Mouse (Mus musculus): ENCODE results near the gene Kdm4b.

GRCm38 (mm10) chr17:56393889-56394288, 68.0 kb downstream of the Kdm4b start:
- TF ChIP-seq POLR2A (IDR thresholded peaks at IDR 0.05; ENCODE audit: control insufficient read depth, low read depth, low read length) (no peak), CTCF (IDR thresholded peaks at IDR 0.05; ENCODE audit: control insufficient read depth, insufficient read depth, insufficient replicate concordance, low read depth, low read length) (no peak)
